Mouse (Mus musculus) adrenal gland (tissue): ENCODE results near the gene Fgd1.

ENCODE experiments used
- intact Hi-C: fragments of 180-260 bp; cut with DNase I; formaldehyde crosslinking; loops from one replicate; pipeline ENCODE4 v1.15.1; 2025

Fgd1 gene

GRCm38 (mm10) chrX:151085599-151085998, 39.6 kb downstream of the Fgd1 start:
- intact Hi-C loops: no loop called here

DNA sequence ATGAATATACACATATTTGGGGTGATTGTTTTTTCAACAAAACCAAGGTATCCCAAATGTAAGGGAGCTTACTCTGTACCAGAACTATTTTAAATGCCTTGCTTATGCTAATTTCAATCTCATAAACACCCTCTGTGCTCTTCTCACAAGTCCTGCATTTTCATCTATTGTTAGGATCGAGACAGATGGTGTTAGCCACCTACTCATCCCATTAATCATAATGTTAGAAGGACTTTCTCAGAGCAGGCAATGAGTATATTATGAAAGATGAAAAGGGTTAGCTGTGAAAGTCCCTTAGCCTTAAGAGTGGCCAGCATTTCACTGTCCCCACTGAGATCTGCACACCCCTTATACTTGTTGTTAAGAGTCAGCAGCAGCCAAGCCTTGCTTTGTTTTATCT, 41.5 kb downstream of the Fgd1 start:
- intact Hi-C loops: no loop called here

- intact Hi-C loops: no loop called here
Observed at GRCm38 (mm10) chrX:151096171-151097058, 50.5 kb downstream of the Fgd1 start, which contains the start of gene Tsr2. Gene Tsr2 (minus strand): TSS chrX:151096543.

DNA sequence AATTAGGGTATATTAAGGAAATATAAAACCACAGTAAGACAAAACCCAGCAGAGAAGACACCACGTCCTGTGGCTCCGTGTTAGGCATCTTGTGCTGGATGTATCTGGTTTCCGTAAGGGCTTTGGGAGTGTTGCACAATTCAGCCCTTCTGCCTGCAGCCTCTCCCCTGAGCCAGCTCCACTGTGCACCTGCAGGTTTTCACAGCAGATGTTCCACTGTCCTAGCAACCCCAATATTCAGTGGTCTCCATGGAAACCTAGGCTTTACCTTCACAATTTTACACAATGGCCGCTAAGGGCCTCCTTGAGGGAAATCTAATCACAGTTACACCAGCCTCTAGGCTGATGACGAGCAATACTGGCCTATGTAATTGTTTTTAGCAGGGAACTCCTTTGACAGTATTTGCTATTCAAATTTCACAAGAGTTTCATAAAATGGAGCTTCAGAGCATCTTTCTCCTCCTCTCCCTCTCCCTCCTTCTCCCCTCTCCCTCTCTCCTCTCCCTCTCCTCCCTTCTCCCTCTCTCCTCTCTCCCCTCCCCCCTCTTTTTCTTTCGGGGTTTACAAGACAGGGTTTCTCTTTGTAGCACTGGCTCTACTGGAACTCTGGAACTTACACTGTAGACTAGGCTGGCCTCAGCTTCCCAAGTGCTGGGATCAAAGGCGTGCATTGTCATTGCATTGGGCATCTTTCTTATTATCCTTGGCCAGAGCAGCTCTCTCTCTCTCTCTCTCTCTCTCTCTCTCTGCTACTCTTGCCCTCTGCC, 61.5 kb downstream of the Fgd1 start:
- intact Hi-C loops: no loop called here

DNA sequence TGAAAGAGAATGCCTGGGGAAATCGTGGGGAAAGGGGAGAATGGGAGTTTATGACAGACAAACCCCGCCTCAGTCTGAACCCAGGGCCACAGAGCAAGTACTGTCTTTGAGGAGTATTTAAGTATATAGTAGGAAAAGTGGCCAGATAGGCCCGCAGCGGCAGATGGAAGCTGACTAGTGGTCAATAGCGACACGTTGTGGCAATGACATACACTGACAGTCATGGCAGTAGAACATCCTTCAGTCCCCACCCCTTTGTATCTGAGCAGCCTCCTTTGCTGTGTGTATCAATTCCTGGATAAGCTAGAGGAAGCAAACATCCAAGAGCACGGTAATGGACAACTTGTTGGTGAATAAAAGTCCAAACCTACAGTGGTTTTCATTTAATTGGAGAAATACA, 70.8 kb downstream of the Fgd1 start:
- intact Hi-C loops: loop anchor here (5.0 to 10.0 kb wide), 3 partner anchors 159 to 522 kb away; no protein-coding TSS in a partner anchor

- intact Hi-C loops: loop anchor here (5.0 to 10.0 kb wide), 3 partner anchors 160 to 523 kb away; no protein-coding TSS in a partner anchor
Observed at GRCm38 (mm10) chrX:151117432-151117831, 71.5 kb downstream of the Fgd1 start.

GRCm38 (mm10) chrX:151123933-151124332, 78.0 kb downstream of the Fgd1 start:
- intact Hi-C loops: no loop called here

DNA sequence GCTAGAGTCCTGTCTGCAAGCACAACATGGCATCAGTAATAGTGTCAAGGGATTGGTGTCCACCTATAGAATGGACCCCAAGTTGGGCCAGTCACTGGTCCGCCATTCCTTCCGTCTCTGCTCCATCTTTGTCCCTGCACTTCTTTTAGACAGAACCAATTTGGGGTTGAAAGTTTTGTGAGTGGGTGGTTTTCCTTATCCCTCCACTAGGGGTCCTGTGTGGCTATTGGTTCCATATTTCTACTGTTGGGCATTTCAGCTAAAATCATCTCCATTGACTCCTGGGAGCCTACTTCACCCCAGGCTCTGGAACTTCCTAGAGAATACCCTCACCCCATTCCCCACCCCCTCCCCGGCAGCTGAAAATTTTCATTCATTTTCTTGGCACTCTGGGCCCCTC, 84.5 kb downstream of the Fgd1 start:
- intact Hi-C loops: no loop called here

- intact Hi-C loops: no loop called here
Observed at GRCm38 (mm10) chrX:151132785-151133184, 86.8 kb downstream of the Fgd1 start.
